Mouse (Mus musculus): ENCODE data around the gene Psmd9.

Psmd9 gene

DNA sequence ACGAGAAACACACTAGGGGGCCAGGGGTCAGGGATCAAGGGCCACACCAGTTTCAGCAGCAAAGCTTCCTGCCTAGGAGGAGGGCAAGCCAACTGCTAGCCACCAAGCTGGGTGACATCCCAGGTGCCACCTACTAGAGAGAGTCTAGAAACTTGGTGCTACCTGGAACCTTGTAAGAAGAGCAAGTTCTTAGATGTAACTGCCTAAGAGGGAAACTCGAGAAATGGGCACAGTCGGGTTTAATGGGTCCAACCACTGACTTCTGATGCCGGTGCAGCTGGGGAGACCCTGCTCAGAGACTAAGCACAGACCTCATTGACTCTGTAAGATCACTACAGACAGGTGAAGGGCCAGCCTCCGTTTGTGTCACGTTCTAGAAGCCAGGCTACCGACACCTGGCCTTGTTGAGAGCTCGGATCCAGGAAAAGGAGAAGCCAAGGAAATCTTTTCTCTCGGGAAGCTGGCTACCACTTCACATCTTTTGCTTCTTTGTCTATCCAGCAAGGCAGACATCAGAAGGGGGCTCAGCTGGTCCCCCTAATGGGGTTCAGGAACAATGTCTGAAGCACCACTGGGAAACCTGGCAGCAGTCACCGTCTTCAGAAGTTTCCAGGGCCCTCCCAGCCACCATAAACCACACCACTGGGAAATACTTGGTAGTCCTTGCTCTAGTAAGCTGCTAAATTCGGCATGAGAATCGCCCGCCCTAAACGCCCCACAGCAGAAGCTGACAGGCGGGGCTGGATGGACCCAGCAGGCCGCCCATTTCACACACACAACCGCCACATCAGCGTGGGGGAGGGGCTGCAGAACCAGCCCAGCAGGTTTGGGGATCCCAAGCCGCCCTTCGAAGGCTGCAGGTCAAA, 31.9 kb upstream of the Psmd9 start:
- DNase-seq, result peak; percentile 88 to 91

GRCm38 (mm10) chr5:123137910-123138229, 31.3 kb upstream of the Psmd9 start:
- DNase-seq, result no peak

- DNase-seq, result peak; percentile 77 to 80
These were observed 30.8 kb upstream of the Psmd9 start for GRCm38 (mm10) chr5:123138230-123138911.

DNA sequence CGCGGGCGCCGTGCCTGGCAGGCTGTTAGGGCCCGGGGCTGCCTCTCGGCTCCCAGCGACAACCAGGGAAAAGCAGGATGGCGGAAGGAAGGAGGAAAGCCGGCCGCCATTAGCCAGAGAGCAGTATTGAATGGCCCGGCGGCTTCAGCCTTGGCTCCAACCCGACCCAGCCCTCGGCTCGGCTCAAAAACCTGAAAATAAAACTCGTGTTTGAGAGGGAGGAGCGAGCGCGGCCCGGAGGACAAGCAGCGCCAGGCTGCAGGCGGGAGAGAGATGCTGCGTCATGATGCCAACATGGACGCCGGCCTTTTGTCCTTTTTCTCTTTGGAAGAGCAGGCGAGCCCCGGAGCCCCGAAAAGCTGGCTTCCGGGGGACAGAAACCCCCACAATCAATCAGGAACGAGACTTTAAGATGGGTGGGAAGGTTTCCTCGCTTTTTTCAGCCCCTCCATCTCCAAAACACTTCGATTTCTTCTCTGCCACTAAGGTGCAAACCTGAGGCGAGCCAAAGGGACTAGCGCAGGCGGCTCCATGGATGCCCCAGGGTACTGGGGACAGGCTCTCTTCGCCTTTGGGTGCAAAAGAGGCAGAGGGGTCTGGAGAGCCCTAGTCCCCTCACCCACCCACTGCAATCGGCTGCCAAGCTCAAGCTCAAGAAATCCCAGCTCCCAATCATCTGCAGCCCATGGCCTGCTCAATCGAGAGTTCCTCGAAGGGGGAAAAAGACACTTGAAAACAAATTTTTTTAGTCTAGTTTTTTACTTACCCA, 30.1 kb upstream of the Psmd9 start:
- peak; percentile 92 to 93 for DNase-seq

DNA sequence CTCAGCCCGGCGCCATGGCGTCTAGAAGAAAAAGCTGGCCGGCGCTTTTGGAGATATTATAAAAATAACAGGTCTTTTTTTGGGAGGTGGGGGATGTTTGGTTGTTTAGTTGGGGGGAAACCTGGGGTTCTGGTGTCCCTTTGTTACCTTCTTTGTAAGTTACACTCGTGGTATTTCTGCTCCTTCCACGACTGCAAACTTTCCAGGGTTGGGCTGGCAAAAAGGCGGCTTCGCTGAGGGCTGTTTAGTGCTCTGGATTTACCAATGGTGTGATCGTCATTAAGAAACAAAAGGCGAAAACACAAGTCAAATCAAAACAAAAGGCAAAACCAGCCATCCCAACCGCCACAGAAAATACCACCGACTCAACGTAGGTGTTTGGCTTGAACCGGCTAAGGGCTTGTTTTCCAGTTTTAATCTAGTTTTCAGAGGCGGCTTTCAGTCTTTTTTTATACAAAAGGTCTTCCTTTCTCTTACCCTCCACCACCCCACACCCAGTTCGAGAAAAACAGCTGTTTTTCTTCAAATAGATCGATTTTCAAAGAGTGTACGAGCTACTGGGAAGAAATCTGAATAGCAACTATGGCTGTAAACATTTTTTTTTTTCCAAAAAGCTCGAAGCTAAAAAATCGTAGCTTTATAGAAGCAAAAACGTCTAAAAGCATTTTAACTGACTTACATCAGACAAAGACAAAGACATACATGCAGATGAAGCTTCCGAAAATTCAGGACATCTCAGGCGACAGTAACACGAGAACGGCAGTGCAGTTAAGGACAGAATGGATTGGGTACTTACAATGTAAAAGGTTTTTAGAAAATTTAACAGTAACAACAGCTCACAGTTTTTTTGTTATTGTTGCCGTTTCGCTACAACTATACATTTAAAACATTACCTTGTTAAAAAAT, 29.2 kb upstream of the Psmd9 start:
- peak in 1 of 2 experiments; percentile 64 for DNase-seq

DNA sequence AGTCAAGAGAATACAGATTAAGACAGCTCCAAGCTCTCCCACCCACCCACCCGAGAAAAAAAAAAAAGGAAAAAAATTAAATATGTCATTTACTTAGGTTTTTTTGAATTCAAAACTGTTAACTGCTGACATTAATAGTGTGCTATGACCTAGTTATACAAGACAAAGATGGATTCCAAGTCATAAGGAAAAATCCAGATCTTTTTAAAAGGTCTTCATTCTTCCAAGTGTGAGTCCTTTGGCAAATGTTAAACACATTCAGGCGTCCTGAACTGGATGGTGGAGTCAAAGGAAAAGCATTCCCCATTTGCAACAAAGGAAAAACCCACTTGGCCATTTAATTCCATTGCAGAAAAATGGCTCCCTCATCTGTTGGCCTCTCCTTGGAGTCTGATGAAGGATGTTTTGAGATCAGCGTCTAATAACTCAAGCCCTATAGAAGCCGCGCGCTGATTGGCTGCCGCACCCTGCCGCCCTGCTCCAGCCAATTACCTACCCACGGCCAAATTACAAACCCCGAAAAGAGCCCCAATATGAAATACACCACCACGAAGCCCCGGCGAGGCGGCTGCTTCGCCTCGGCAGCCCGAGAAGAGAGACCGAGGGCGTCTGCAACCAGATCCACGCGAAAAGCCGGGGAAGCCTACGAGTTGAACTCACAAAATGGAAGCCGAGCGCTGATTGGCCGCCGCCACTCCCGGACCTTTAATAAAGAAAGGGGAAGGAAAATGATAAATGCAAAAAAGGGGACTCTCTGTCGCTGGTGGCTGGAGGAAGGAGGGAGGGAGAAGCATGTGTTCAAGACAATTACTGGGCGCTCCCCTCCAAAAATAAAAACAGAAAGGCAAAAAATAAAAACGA, 28.3 kb upstream of the Psmd9 start:
- peak; percentile 95 to 96 for DNase-seq

DNA sequence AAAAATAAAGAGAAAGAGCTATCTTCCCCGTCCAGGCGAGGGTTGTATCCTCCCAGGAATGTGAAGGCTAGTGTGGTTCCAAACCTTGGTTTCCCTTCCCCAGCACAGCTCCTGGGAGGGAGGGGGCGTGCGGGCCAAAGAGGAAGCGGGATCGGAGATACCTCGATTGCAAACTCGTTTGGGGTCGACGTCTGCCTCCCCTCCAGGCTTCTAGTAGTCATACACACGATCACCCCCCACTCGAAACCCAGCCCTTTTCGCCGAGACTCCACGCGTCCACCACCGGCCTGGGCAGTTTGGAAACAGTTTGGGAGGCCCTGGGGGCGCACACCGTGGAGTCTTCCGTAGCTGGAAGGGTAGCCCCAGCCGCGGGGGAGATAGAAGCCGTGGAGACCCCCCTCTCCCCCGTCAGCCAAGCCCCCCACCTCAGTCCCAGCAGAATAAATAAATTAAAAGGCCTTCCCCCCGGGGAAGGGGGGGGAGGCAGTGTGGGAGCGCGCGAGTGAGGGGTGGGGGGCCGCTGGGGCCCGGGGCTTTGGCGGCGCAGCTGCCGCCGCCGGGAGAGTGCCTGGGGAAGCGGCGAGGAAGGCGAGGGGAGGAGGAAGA, 27.6 kb upstream of the Psmd9 start:
- peak; percentile 83 to 84 for DNase-seq

- DNase-seq, result peak; percentile 70
These were observed 26.8 kb upstream of the Psmd9 start, which contains the start of gene Setd1b for GRCm38 (mm10) chr5:123142161-123143157. Gene Setd1b (plus strand): TSS chr5:123142193.

DNA sequence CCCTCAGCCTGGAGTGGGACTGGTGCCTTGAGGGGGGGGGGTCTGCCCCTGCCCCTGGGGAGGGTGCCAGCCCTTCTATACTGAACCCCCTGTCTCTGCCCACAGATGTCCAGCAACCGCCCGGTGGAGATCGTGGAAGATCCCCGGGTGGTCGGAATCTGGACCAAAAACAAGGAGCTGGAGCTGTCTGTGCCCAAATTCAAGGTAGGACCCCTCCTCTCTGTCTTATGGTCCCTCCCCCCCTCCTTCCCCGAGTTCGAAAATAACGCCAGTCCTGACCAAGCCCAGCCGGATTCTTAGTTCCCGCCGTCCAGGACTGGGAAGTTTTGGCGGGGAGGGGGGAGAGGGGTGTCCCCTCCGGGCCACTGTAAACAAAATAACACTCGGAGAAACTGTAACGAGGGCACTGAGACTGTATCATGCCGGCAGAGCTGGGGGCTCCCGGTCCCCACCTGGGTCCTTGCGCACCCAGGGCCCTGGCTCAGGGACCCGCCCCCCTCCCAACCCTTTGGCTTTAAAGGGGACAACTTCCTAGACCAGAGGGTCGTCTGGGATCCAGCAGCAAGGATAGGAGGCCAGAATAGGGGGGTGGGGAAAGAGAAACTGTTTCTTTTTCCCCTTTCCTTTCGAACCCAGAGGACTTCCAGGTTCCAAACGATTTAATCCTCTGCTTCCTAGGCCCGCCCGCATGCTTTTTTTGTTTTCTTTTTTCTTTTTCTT, 25.8 kb upstream of the Psmd9 start:
- DNase-seq, result peak; percentile 61 to 65

DNA sequence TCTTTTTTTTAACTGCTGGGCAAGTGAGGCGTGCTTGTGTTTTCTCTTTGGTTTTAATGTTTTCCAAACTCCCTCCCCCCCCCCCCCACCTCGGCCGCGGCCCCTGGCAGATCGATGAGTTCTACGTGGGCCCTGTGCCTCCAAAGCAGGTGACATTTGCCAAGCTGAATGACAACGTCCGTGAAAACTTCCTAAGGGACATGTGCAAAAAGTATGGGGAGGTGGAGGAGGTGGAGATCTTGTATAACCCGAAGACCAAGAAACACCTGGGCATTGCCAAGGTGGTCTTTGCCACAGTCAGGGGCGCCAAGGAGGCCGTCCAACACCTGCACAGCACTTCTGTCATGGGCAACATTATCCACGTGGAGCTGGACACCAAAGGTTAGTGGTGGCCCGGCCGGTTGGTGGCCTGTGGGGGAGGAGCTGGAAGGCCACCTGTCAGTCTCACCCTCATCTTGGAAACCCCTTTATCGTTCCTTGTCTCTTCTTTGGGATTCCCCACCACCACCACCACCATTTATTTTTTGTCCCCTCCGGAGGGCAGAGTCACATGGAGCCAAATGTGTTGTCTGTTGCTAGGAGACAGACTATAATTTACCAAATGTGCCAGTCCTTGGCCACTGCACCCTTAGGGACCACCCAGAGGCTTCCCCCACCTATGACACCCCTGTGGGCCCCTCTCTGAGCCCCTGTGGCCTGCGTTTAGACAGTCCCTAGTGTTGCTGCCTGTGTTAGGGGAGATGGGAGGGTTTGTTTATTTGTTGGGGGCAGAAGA, 25.1 kb upstream of the Psmd9 start:
- no peak for DNase-seq

DNA sequence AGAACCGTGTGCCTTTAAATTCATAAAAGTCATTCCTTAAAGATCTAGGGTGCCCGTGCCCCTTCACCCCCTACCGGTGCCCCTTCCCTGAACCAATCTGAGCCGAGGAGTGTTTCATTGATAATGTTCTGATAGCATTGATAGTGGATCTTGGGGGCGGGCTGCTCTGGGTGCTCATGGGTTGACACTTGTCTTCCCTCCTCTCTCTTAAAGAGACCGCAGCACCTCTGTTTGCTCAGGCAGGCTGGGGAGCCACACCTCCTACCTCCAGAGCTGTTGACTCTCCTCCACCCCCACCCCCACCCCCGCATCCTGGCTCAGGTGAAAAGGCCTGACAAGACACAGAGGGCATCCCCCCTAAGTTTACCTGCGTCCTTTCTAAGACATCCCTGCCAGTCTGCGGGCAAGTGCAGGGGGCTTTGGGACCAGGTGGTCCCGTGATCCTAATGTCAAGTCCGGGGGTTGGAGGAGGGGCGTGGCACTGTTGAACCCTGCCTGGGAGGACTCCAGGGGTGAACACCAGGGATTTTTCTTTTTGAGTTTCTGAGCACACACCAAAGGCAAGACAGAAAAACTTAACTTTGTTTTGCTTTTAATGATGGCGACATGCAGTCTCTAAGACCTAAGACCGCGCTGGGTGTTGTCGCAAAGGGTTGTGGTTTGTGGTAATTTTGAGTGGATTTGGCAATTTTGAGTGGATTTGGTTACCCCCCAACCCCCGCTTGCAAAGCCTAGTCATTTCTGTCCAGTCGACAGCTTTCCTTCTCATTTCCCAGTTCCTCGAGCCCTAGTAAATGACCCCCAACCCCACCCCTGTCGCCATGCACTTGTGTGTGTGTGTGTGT, 24.2 kb upstream of the Psmd9 start:
- DNase-seq, result no peak

DNA sequence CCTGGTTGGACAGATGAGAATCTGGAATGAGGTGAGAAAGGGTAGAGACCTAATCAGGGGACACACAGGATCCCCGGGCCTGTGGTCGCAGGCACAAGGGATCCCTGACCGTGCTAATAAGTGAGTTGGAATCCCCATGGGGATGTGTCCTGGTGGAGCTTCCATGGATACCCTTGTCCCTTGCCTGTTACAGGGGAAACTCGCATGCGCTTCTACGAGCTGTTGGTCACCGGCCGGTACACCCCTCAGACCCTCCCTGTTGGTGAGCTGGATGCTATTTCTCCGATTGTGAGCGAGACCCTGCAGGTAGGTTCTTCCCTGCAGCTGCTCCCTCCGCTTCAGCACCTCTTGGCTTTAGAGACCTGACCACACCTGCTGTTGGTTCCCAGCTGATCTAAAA, 22.9 kb upstream of the Psmd9 start:
- DNase-seq, result no peak

DNA sequence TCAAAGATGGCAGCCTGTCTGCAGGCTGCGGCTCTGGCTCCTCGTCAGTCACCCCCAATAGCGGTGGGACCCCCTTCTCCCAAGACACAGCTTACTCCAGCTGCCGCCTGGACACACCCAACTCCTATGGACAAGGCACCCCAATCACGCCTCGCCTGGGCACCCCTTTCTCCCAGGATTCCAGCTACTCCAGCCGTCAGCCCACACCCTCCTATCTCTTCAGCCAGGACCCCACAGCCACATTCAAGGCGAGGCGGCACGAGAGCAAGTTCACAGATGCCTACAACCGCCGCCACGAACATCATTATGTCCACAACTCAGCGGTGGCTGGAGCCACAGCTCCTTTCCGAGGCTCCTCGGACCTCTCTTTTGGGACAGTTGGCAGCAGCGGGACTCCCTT, 21.6 kb upstream of the Psmd9 start:
- DNase-seq, result no peak

DNA sequence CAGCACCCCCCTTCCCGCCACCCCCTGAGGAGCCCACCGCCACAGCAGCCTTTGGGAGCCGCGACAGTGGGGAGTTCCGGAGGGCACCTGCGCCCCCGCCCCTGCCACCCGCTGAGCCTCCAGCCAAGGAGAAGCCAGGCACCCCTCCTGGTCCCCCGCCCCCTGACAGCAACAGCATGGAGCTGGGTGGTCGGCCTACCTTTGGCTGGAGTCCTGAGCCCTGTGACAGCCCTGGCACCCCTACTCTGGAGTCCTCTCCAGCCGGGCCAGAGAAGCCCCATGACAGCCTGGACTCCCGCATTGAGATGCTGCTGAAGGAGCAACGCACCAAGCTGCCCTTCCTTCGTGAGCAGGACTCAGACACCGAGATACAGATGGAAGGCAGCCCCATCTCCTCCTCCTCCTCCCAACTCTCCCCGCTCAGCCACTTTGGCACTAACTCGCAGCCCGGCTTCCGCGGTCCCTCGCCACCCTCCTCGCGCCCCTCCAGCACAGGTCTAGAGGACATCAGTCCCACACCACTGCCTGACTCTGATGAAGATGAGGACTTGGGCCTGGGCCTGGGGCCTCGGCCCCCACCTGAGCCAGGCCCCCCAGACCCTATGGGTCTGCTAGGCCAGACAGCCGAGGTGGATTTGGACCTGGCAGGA, 21.0 kb upstream of the Psmd9 start:
- peak; percentile 56 to 61 for DNase-seq

DNA sequence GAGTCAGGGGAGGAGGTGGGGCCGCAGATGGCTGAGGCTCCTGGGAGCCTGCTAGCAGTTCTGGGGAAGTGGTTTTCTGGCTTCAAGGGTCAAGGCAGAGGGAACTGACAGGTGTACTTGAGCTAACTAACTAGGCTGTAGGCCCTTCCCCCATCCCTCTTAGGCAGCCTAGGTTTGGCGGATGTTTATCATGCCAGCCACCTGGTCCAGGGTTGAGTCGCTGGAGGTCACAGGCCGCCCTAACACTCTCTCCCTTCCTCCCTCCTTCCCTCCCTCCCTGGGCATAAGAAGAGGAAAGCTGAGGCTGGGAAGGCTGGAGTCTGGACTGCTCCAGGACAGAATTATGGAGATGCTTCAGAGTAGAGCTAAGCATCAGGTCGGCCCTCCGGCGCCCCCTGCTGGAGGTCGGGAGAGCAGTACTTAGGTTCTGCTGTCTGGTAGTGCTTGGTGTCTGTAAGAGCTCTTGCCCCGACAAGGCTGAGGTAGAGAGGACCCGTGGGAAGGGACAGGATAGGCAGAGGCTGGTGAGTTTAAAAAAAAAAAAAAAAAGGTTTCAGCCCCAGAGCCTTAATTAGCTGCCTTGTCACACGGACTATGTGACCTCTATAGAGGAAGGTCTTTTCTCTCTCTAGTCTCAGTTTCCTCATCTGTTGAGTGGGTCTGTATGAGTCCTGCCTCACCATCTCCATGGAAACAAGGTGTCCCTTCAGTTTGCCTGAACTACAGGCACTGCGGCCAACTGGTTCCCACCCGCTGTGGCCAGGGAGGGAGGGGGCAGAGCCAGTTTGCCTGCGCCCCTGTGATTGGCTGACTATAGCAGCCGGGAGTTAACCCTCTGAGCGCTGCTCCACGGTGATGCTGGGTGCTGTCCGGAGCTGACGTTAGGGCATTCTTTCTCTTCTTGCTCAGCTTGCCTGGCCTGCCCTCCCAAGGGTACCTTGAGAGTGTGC, 19.5 kb upstream of the Psmd9 start:
- DNase-seq, result peak; percentile 96 to 97
